Mouse (Mus musculus): ENCODE data around the gene Gpr39. TPM values are rescaled to one million over a fixed set of nuclear protein-coding genes. Genes with fewer than 3 reads are reported as not detected.

Gene Gpr39
- polyA plus RNA-seq, 2 experiments: 2.4 to 3.0 TPM

DNA sequence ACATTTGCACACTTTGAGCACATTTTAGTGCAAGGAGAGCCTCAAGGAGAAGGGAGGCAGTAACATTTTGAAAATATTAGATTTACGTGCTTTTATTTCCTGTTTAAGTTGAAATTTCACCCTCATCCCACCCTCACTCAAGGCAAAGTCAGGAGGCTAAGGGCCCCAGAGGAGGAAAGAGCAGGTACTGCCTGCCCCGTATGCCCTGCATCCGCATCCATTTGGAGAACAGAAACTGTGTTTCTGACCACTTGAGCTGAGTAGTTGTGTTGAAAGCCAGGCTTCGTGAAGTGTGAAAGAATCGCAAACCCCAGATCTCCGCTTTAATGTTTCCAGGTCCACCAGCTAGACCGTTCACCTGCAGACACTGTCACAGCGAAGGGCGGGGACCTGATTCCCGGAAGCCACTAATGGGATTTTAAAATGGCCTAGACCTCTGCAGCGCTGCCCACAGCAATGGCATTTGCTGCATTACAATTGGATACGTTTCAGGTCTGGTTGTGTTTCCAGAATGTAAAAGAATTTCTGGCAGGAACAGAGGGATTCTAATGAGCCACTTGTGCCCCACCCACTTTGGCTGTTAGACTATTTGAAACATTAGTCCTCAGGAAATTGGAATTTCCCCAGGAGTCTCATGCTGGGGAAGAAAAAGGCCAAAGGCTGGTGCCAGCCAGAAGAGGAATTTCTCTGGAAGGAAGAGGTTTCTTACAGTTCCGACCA, 11.1 kb downstream of the Gpr39 start:
- no peaks in the 10 kb centered on the region for H3K36me3 ChIP-seq (replicated peaks; ENCODE audit: control insufficient read depth, insufficient read depth, low read depth)
- TF ChIP-seq EP300 (IDR thresholded peaks at IDR 0.05; ENCODE audit: low read depth): no peak
- no peak for TF ChIP-seq CTCF (IDR thresholded peaks at IDR 0.05; ENCODE audit: low read depth)
- no peak overlapping the region for H3K4me3 ChIP-seq (ENCODE audit: insufficient read depth in 1 of 2, low read depth in 2 of 2, low read length in 2 of 2)
- H3K9me3 ChIP-seq (ENCODE audit: control insufficient read depth, low read length): no peaks in the 10 kb centered on the region
- 0 out of 4 replicates have a peak, but pooled peaks cover 0 to 7% of the 10 kb centered on the region in 2 experiments for H3K4me1 ChIP-seq (replicated peaks; ENCODE audit: control insufficient read depth in 2 of 2, insufficient read depth in 2 of 2, low read length in 1 of 2)
- H3K27ac ChIP-seq: no peak overlapping the region
- ATAC-seq (ENCODE audit: insufficient read depth): no peak
- WGBS (ENCODE audit: insufficient replicate concordance): 69% methylated on average over 13 of the region's 13 CpGs
- DNase-seq (ENCODE audit: low read depth in 3 of 3, low spot score in 3 of 3): no peak
- H3K4me2 ChIP-seq (ENCODE audit: low read depth): no peak overlapping the region
- no peaks in the 10 kb centered on the region for H3K27me3 ChIP-seq (ENCODE audit: control insufficient read depth, insufficient read depth, low read length)
- no peak overlapping the region for H3K9ac ChIP-seq (replicated peaks)

DNA sequence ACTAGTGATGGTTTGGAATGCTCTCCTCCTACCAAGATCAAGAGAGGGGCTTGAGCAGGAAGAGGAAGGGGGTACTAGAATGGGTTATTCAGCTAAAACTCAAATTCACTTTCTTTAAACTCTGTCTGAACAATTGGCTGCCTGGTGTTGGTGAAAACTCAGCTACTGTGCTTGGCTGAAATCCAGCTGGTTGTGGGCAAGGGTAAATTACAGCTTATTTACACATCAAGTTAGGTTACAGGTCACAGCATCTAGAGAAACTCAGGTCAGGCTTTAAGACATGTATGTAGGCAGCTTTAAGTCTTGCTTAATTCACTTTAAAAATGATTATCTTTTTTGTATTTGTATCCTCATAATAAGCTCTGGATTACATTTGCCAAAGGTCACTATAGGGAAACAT, 16.7 kb downstream of the Gpr39 start:
- no peak for ATAC-seq (ENCODE audit: insufficient read depth)
- no peak overlapping the region for H3K9ac ChIP-seq (replicated peaks)
- H3K4me1 ChIP-seq (replicated peaks; ENCODE audit: control insufficient read depth in 2 of 2, insufficient read depth in 2 of 2, low read length in 1 of 2): peaks cover 0 to 4% of the 10 kb centered on the region in 2 experiments; a peak in 1 of 4 replicates
- no peak overlapping the region for H3K27ac ChIP-seq
- H3K4me3 ChIP-seq (ENCODE audit: insufficient read depth in 1 of 2, low read depth in 2 of 2, low read length in 2 of 2): no peak overlapping the region
- no peaks in the 10 kb centered on the region for H3K9me3 ChIP-seq (ENCODE audit: control insufficient read depth, low read length)
- TF ChIP-seq CTCF (IDR thresholded peaks at IDR 0.05; ENCODE audit: low read depth) (no peak), EP300 (IDR thresholded peaks at IDR 0.05; ENCODE audit: low read depth) (no peak)
- no peak for DNase-seq (ENCODE audit: low read depth in 3 of 3, low spot score in 3 of 3)
- H3K4me2 ChIP-seq (ENCODE audit: low read depth): no peak overlapping the region
- no peaks in the 10 kb centered on the region for H3K36me3 ChIP-seq (replicated peaks; ENCODE audit: control insufficient read depth, insufficient read depth, low read depth)
- H3K27me3 ChIP-seq (ENCODE audit: control insufficient read depth, insufficient read depth, low read length): no peaks in the 10 kb centered on the region

DNA sequence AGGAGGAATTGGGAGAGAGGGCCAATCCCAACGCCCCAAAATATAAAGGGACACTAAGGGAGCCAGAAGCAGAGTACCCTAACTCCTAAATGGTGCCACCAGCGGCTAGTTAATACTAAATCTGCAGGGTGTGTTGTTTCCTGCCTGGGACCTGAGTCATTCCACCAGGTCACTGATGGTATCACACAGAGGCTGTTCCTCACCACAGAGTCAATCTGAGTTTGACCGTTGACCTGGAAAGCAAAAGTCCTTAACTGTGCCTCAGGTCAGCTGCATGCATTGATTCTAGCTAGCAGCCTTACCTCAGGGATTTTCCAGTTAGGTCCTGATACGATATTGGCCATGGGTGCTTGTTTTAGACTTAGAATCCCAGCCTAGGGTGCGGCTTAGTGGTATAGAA, 17.5 kb downstream of the Gpr39 start:
- peak; percentile 22 to 40 (median 32) for DNase-seq (ENCODE audit: low read depth in 3 of 3, low spot score in 3 of 3)
- Histone ChIP-seq H3K4me3 (ENCODE audit: insufficient read depth in 1 of 2, low read depth in 2 of 2, low read length in 2 of 2) (no peak overlapping the region), H3K4me2 (ENCODE audit: low read depth) (0 out of 2 replicates have a peak overlapping the region, but pooled peaks have one; percentile 7), H3K27me3 (ENCODE audit: control insufficient read depth, insufficient read depth, low read length) (no peaks in the 10 kb centered on the region), H3K36me3 (replicated peaks; ENCODE audit: control insufficient read depth, insufficient read depth, low read depth) (no peaks in the 10 kb centered on the region), H3K27ac (no peak overlapping the region), H3K4me1 (replicated peaks; ENCODE audit: control insufficient read depth in 2 of 2, insufficient read depth in 2 of 2, low read length in 1 of 2) (peaks cover 0 to 4% of the 10 kb centered on the region in 2 experiments; a peak in 1 of 4 replicates), H3K9ac (replicated peaks) (no peak overlapping the region), H3K9me3 (ENCODE audit: control insufficient read depth, low read length) (no peaks in the 10 kb centered on the region)
- peak; percentile 82 for ATAC-seq (ENCODE audit: insufficient read depth)
- TF ChIP-seq CTCF (IDR thresholded peaks at IDR 0.05; ENCODE audit: low read depth) (no peak), EP300 (IDR thresholded peaks at IDR 0.05; ENCODE audit: low read depth) (no peak)
- WGBS (ENCODE audit: insufficient replicate concordance): 34% methylated on average over 5 of the region's 5 CpGs

DNA sequence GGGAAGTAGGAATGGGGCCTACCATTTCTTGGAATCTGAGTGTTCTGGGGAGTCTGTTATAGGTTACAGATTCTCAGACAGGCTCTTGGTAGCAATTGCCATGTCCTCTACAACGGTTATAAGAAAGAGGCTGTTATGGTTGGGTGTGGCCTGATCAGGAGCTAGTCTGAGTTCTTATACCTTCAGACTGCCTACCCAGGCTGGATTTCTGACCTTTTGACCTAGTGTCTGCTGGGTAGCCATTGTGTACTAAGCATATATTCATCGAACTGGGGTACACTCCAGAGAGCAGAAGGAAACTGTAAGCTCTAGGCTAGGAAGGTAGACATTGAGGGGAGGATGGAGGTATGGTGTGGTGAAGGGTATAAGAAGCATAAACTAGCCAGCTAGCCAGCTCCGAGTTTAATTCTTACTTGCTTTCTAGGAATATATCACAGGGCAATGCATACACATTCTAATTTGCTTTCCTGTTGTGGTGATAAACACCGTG, 24.4 kb downstream of the Gpr39 start:
- no peaks in the 10 kb centered on the region for H3K27me3 ChIP-seq (ENCODE audit: control insufficient read depth, insufficient read depth, low read length)
- no peak overlapping the region for H3K4me3 ChIP-seq (ENCODE audit: insufficient read depth in 1 of 2, low read depth in 2 of 2, low read length in 2 of 2)
- TF ChIP-seq CTCF (IDR thresholded peaks at IDR 0.05; ENCODE audit: low read depth): no peak
- no peak overlapping the region for H3K27ac ChIP-seq
- H3K9me3 ChIP-seq (ENCODE audit: control insufficient read depth, low read length): no peaks in the 10 kb centered on the region
- H3K36me3 ChIP-seq (replicated peaks; ENCODE audit: control insufficient read depth, insufficient read depth, low read depth): no peaks in the 10 kb centered on the region
- no peak for DNase-seq (ENCODE audit: low read depth in 3 of 3, low spot score in 3 of 3)
- no peak overlapping the region for H3K4me2 ChIP-seq (ENCODE audit: low read depth)
- 58% methylated on average over 4 of the region's 4 CpGs for WGBS (ENCODE audit: insufficient replicate concordance)
- 0 out of 4 replicates have a peak, but pooled peaks cover 0 to 2% of the 10 kb centered on the region in 2 experiments for H3K4me1 ChIP-seq (replicated peaks; ENCODE audit: control insufficient read depth in 2 of 2, insufficient read depth in 2 of 2, low read length in 1 of 2)
- ATAC-seq (ENCODE audit: insufficient read depth): no peak
- no peak overlapping the region for H3K9ac ChIP-seq (replicated peaks)

DNA sequence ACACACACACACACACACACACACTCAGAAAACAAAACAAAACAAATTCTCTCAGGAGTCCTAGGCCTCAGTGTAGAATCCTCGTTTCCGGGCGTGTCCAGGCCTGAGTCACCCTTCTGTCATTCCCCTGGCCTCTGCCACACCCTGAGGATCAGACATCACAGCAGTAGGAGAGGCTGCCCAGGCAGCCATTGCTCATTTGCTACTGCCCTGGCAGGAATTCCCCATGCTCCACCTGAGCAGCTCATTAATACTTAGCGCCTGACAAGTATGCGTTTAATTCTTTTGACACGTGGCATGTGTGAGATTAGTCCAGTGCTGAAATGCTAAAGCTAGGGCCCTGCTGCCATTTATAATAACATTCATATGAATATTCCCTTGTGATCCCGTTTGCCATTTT, 25.0 kb downstream of the Gpr39 start:
- WGBS (ENCODE audit: insufficient replicate concordance): 73% methylated on average over 7 of the region's 7 CpGs
- ATAC-seq (ENCODE audit: insufficient read depth) (no peak), DNase-seq (ENCODE audit: low read depth in 3 of 3, low spot score in 3 of 3) (no peak)
- H3K27ac ChIP-seq: no peak overlapping the region
- no peak overlapping the region for H3K9ac ChIP-seq (replicated peaks)
- no peak overlapping the region for H3K4me3 ChIP-seq (ENCODE audit: insufficient read depth in 1 of 2, low read depth in 2 of 2, low read length in 2 of 2)
- H3K27me3 ChIP-seq (ENCODE audit: control insufficient read depth, insufficient read depth, low read length): no peaks in the 10 kb centered on the region
- H3K36me3 ChIP-seq (replicated peaks; ENCODE audit: control insufficient read depth, insufficient read depth, low read depth): no peaks in the 10 kb centered on the region
- 0 out of 4 replicates have a peak, but pooled peaks cover 0 to 2% of the 10 kb centered on the region in 2 experiments for H3K4me1 ChIP-seq (replicated peaks; ENCODE audit: control insufficient read depth in 2 of 2, insufficient read depth in 2 of 2, low read length in 1 of 2)
- H3K9me3 ChIP-seq (ENCODE audit: control insufficient read depth, low read length): no peaks in the 10 kb centered on the region
- H3K4me2 ChIP-seq (ENCODE audit: low read depth): no peak overlapping the region
- TF ChIP-seq CTCF (IDR thresholded peaks at IDR 0.05; ENCODE audit: low read depth): no peak
- TF ChIP-seq EP300 (IDR thresholded peaks at IDR 0.05; ENCODE audit: low read depth): no peak
